Mouse (Mus musculus) cerebellum, adult 11 months (tissue): ENCODE measurements at regions not wholly inside any gene's neighbourhood (a gene's known extent, or its start where the extent isn't known, plus 50 kb on each side); places are given as distances from the start of the nearest gene placed in this dataset.
"Not testable (repeated sequence)": the region's sequence is repeated elsewhere in the genome, so short reads cannot be mapped to it uniquely, and the experiment has no call there.

Experiments used
- DNase-seq: peaks from one replicate; pipeline ENCODE4 v3.0.0; 2022

GRCm38 (mm10) chr6:37618990-37619389 is 89.0 kb downstream of the Akr1d1 start:
- no peak for DNase-seq

DNA sequence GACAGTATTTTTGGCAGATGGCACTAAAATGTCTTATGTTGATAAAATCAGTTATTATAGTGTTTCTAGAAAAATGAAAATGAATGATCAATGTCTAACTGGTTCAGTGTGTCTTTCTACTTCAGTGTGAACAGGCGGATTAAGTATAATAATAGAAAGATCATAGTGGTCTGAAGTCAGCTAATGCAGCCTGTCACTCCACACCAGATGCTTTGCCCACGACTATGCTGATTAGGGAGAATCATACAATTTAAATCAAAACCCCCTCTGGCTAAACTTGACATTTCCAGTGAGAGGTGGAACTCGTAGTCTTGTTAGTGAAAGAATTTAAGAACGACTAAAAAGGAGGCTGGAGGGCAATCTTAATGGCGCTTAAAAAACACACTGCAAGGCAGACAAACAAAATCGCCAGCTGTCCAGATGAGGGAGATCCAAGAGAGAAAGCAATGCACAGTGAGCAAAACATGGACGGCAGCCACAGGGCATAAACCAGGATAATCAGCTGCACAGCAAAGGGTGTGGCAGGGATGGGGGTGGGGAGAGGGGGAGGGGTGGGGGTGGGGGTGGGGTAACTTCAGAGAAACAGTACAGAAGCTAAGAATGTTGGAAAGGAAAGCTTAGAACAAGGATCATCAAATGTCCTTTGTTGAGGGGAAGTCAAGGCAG is 91.5 kb downstream of the Akr1d1 start:
- DNase-seq, result no peak

GRCm38 (mm10) chr6:37622273-37622672 is 92.3 kb downstream of the Akr1d1 start:
- DNase-seq, result no peak

GRCm38 (mm10) chr6:37627206-37627605 is 97.2 kb downstream of the Akr1d1 start:
- DNase-seq, result no peak

GRCm38 (mm10) chr6:37633948-37634347 is 104.0 kb downstream of the Akr1d1 start:
- no peak for DNase-seq

GRCm38 (mm10) chr6:37642066-37642465 is 112.1 kb downstream of the Akr1d1 start:
- no peak for DNase-seq

DNA sequence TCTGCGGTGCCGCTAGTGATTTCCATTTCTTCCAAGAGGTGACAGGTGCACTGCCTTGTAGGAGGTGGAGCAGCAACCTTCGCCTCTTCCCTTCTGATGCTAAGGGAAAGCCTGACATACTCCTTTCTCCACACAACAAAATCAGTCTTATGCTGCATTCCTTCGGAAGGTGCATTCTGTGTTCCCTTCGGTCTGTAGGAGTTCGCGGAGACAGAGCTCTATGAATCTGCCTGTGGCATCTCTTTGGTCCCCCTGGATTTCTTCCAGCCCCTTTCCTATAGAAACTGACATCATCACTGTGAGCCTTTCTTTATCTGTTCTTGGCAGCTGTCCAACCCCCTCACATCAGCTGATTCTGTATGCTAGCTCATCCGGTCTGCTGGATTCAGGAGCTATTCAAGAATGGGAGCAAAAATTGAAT is 112.7 kb downstream of the Akr1d1 start:
- peak; percentile 41 for DNase-seq

GRCm38 (mm10) chr6:37643176-37643575 is 113.2 kb downstream of the Akr1d1 start:
- no peak for DNase-seq

- DNase-seq, result no peak
These were observed 113.7 kb downstream of the Akr1d1 start for GRCm38 (mm10) chr6:37643718-37644117.

- DNase-seq, result no peak
These were observed 115.6 kb downstream of the Akr1d1 start for GRCm38 (mm10) chr6:37645551-37645950.

DNA sequence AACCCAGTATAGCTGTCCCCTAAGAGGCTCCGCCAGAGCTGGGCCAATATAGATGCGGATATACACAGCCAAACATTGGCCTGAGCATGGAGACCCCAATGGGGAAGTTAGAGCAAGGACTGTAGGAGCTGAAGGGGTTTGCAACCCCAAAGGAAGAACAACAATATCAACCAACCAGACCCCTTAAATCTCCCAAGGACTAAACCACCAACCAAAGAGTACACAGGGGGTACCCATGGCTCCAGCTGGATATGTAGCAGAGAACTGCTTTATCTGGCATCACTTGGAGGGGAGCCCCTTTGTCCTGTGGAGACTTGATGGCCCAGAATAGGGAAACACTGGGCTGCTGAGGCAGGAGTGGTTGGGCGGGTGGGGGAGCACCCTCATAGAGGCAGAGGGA is 127.3 kb downstream of the Akr1d1 start:
- not testable (repeated sequence) for DNase-seq

DNA sequence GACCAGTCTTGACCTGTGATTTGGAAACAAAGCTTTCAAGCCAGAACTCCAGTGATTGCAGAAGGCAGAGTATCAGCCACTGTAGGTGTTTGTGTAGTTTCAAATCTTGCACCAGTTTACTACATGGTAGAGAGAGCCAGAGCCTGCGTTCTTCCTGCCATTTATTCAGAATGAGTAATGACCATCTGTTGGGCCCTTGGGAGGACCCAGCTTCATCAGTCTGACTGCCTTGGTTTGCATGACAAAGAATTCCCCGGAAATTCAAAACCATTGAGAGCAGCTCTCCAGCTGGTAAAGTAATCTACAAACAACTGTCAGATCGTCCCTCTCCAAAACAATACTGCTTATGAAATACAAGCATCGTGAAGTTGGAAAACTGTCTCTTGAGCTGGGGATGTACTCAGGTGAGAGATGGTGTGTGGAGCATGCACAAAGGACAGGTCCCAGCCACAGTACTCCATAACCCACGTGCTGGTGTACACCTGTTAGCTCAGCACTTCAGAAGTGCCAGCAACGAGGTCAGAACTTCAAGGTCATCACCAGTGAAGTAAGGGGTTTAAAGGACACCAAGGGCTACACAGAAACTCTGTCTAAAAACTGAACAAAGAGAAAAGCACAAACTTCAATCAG is 128.2 kb downstream of the Akr1d1 start:
- DNase-seq, result no peak

- DNase-seq, result no peak
These were observed 132.8 kb downstream of the Akr1d1 start for GRCm38 (mm10) chr6:37662747-37663146.

DNA sequence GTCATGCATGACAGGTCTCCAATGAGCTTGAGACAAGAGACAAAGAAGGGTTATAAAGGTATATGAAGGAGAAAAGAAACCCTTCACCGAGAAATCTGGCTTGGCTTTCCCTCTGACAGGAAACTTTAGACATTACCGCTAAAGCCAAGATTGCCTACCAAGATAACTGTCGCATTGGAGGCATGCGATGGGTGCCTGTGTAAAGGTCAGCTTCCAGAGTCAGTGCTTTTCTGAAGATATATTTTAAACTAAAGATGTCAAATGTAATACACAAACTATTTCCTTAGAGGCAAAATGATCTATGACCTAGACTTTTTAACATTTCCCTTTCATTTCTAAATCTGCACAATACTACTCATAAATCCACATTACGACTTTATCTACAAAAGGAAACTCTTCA is 135.6 kb downstream of the Akr1d1 start:
- DNase-seq, result no peak

GRCm38 (mm10) chr6:37669407-37669806 is 139.4 kb downstream of the Akr1d1 start:
- DNase-seq, result no peak

DNA sequence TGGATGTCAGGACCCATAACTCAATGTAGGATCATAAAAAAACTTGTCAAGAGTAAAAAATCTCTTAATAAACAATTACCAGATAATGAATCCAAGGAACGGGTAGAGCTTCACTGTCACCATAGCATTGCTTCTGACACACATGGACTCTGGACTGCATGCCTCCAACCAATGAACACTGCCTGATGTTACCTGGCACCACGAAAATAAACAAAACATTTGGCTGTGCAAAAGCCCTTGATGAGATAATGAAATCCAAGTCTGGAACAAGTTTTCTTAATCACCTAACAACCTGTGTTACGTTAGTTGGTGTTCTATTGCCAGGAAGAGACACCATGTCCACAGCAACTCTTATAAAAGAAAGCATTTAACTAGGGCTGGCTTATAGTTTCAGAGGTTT is 140.7 kb downstream of the Akr1d1 start:
- no peak for DNase-seq

DNA sequence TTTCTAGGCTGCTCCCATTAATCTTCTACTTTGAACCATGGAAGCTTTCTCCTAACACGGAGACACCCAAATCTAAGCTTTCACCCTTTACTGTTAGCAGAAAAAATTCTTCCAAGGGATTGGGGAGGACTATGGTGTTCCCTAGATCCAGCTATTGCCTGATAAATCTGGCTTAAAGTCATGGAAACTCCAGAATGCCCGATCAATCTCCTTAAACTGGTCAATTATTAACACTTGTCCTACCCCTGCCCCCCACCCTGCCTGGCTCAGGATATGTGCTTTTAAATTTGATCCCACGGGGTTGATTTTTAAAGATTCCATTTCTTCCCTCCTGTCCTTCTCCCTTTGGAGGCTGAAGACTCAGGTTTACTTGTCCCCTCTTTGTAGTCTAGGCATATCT is 149.9 kb downstream of the Akr1d1 start:
- DNase-seq, result no peak

- not testable (repeated sequence) for DNase-seq
These were observed 151.4 kb downstream of the Akr1d1 start for GRCm38 (mm10) chr6:37681331-37681730.

DNA sequence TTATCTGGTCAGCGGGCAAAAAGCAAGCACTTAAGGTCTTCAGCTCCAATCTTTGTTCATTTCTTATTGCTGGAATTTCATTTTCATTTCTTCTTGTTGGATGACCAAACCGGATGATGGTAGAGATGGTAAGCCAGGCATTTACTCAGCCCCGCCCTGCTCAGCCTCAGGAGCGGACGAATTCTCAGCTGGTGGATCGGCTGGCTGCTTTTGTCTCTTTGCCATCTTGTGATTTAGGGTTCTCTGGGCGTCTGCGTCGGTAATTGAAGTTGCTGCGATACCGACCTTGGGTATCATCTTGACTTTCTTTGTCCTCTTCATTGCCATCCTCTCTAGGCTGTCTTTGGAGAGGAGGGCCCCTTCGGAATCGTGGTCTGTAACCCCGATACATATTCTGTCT is 156.1 kb downstream of the Akr1d1 start:
- no peak for DNase-seq

DNA sequence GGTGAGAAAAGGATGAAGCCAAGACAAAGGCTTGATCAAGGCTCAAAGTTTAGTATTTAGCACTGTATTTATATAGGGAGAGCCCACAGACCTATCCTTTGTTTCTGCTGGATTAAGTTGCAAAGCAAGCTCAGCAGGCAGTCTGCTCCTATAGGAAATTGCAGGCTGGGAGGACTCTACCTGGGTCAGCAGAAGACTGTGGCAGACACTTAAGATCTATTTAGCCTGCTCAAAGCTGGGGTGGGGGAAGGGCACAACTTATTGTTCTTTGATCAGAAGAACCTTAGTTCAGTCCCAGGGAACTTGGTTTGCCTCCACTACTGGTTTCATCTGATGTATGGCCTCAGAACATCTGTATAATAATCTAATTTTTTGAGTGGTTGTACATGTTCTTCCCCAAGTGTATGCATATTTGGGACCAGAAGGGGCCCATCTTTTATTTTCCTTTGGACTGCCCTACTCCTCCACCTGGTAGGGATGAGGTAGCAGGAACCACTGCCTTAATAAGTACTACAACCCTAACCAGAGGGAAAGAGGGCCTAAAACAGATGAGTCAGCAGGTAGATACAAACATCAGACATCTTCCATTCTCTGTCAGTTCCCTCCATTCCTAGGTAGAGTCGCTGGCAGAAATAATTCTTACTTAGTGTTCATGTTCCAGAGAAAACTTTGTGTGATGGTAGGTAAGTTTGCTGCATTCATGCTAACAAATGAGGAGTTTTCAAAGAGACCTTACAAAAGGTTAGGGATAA is 159.1 kb downstream of the Akr1d1 start:
- no peak for DNase-seq

DNA sequence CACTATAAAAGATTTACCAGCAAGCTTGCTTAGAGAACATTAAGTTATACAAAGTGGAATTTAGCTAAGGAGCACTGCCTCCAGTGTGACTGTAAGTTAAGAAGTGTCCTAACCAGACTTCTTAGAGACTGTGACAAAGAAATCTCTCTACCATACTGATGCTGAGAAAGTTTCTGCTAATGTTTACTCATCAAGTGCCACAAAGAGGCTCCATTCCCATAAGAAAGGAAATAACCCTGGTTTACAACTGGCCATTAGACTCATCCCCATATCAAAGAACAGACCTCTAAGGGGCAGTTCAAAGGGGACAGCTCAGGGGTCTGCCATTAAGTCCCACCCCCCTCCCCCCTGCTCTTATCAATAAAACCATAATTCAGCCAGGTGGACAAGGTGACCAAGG is 159.7 kb downstream of the Akr1d1 start:
- no peak for DNase-seq

GRCm38 (mm10) chr6:37691976-37692644 is 162.1 kb downstream of the Akr1d1 start:
- DNase-seq, result no peak

DNA sequence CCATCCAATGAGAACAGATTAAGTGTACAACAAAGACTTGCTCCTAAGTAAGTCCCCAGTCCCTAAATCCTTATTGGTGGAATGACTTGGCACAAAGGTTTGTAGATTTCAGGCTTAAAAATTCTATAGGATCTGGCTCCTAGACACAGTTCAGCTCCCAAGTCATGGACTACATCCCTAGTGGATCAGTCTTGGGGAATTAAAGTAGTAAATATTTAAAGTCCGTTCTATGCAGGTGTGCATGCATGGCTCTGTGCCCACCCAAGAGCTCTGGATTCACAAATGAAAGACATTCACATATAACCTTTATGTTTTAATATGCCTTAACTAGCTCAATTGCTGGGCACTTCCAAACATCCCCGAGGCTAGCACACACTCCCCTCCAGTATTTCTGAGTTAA is 162.8 kb downstream of the Akr1d1 start:
- no peak for DNase-seq

DNA sequence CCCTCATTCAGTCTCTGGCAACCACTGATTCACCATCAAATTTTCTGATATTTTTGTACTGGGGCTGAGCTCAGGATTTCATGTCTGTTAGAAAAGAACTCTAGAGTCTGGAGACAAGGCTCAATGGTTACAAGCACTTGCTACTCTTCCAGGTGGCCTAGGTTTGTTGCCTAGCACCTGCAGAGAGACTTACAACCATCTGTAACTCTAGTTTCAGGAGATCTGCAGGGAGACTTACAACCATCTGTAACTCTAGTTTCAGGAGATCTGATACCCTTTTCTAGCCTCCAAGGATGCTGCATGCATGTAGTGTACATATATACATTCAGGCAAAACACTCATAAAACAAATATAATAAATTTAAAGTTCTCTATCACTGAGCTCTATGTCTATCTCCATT is 166.1 kb downstream of the Akr1d1 start:
- no peak for DNase-seq
